Comparison of ENCODE assay signal across 27 mouse cellular contexts in genomic region chr15:89138046-89138405, GRCm38 (mm10). TPM values are rescaled to one million over a fixed set of nuclear protein-coding genes. Genes with fewer than 3 reads are reported as not detected.
A peak's percentile ranks its signal among the peaks of the same experiment; 100 is the strongest.
DNase-seq lines count a peak whose midpoint lies in the region; ATAC-seq and TF ChIP-seq lines count a peak whose summit lies in the region.
"Had no signal": no experiment of that assay in that cellular context is flagged by ENCODE, and none has a peak within 500 bp of the region (broad histone marks: within the 10 kb centered on the region; RNA-seq: fewer than 3 reads in every experiment).

No protein-coding gene starts in this region.

- peak overlapping the region; percentile 99 for H3K27ac ChIP-seq in gastrocnemius, adult 2 months
- no peak overlapping the region for H3K27ac ChIP-seq in midbrain, embryonic 11.5 days (ENCODE audit: low read depth, low read length)
- H3K27ac ChIP-seq in midbrain, embryonic 10.5 days (replicated peaks) = no peak overlapping the region
- H3K27ac ChIP-seq: embryonic facial prominence, embryonic 13.5 days; forebrain, embryonic 12.5 days; hindbrain, embryonic 14.5 days; left cerebral cortex, adult 2 months; limb, embryonic 12.5 days; liver, embryonic 15.5 days; midbrain, embryonic 13.5 days had no signal

- no peaks in the 10 kb centered on the region; the same call in 1 of the 2 replicates for H3K27me3 ChIP-seq in midbrain, embryonic 11.5 days (ENCODE audit: control insufficient read depth, insufficient read depth, low read length)
- peaks cover 34% of the 10 kb centered on the region for H3K27me3 ChIP-seq in midbrain, embryonic 10.5 days (ENCODE audit: low read depth, poor library complexity, severe bottlenecking)

- WGBS in midbrain, embryonic 11.5 days = 84% methylated on average over 7 of the region's 7 CpGs
- WGBS in midbrain, embryonic 10.5 days = 89% methylated on average over 7 of the region's 7 CpGs

- ATAC-seq in midbrain, embryonic 11.5 days (ENCODE audit: low FRiP score) = no peak
- ATAC-seq: inflammation-experienced regulatory T-cells, adult 6 months; midbrain, embryonic 13.5 days had no signal

- peaks cover 19% of the 10 kb centered on the region for H3K4me1 ChIP-seq in midbrain, embryonic 11.5 days (ENCODE audit: control insufficient read depth, insufficient read depth, low read length)
- peaks cover 48% of the 10 kb centered on the region for H3K4me1 ChIP-seq in midbrain, embryonic 10.5 days

- H3K9ac ChIP-seq in midbrain, embryonic 11.5 days (ENCODE audit: low read length) = no peak overlapping the region
- H3K9ac ChIP-seq: embryonic facial prominence, embryonic 13.5 days; forebrain, embryonic 12.5 days; hindbrain, embryonic 14.5 days; limb, embryonic 12.5 days; liver, embryonic 15.5 days; lung, embryonic 14.5 days; midbrain, embryonic 13.5 days had no signal

- no peaks in the 10 kb centered on the region for H3K36me3 ChIP-seq in midbrain, embryonic 11.5 days (ENCODE audit: control insufficient read depth, insufficient read depth, low read length)
- H3K36me3 ChIP-seq in midbrain, embryonic 10.5 days = peaks cover 29% of the 10 kb centered on the region
- H3K36me3 ChIP-seq: embryonic facial prominence, embryonic 13.5 days; limb, embryonic 12.5 days; liver, embryonic 15.5 days had no signal

- DNase-seq in cerebellum, adult 11-12 months = peak; percentile 68
- no peak for DNase-seq in cerebellum, adult 11 months
- DNase-seq in gastrocnemius, adult 2 months = no peak
- DNase-seq in gastrocnemius, adult 18-20 months (ENCODE audit: low spot score) = no peak
- peak; percentile 69 for DNase-seq in midbrain, embryonic 11.5 days (ENCODE audit: low spot score, missing footprints)
- no peak for DNase-seq in midbrain, embryonic 10.5 days (ENCODE audit: low spot score)
- DNase-seq in layer of hippocampus, adult 9-10 months (ENCODE audit: low spot score) = no peak
- DNase-seq in kidney, postnatal 10 days = no peak
- DNase-seq: adrenal gland, adult 8-10 months; gastrocnemius, postnatal 25 days; heart, adult 18-20 months; kidney, adult 11 months; kidney, postnatal 25 days; lung, embryonic 14.5 days; thymus, adult 2 months; thymus, postnatal 36 days had no signal

- intact Hi-C loops in gastrocnemius, adult 2 months (cut with DNase I) = no loop called here

- H3K4me2 ChIP-seq in midbrain, embryonic 11.5 days = no peak overlapping the region
- H3K4me2 ChIP-seq: embryonic facial prominence, embryonic 13.5 days; forebrain, embryonic 12.5 days; hindbrain, embryonic 14.5 days; limb, embryonic 12.5 days; liver, embryonic 15.5 days; lung, embryonic 14.5 days; midbrain, embryonic 13.5 days had no signal

- H3K9me3 ChIP-seq in midbrain, embryonic 11.5 days (ENCODE audit: control insufficient read depth, low read length) = no peaks in the 10 kb centered on the region
- H3K9me3 ChIP-seq in midbrain, embryonic 10.5 days (replicated peaks) = no peaks in the 10 kb centered on the region
- H3K9me3 ChIP-seq: embryonic facial prominence, embryonic 13.5 days; forebrain, embryonic 12.5 days; limb, embryonic 12.5 days; liver, embryonic 15.5 days; midbrain, embryonic 13.5 days had no signal

- no peak for TF ChIP-seq CTCF in gastrocnemius, adult 2 months (IDR thresholded peaks at IDR 0.05)

- peak overlapping the region; percentile 96 for H3K4me3 ChIP-seq in gastrocnemius, adult 2 months
- H3K4me3 ChIP-seq in midbrain, embryonic 11.5 days (ENCODE audit: low read depth, low read length) = no peak overlapping the region
- H3K4me3 ChIP-seq in midbrain, embryonic 10.5 days = no peak overlapping the region
- H3K4me3 ChIP-seq: embryonic facial prominence, embryonic 13.5 days; erythroblast, embryonic 14.5 days; forebrain, embryonic 12.5 days; left cerebral cortex, adult 2 months; limb, embryonic 12.5 days; liver, embryonic 15.5 days; midbrain, embryonic 13.5 days had no signal

RNA-seq across cellular contexts. Expression of gene Mapk12, which starts 2.5 kb away (rescaled TPM):
- 100 to 1,000 TPM; 128 TPM for total RNA-seq in gastrocnemius, adult 2 months (2021)
- 100 to 1,000 TPM; 142 to 145 TPM for total RNA-seq in gastrocnemius, adult 18-20 months (2021)
- polyA plus RNA-seq in midbrain, embryonic 11.5 days (2014; fragmentation: Nextera tagmentation; extraction: Ambion mirVana) = 21.3 and 27.0 TPM in 2 replicates
- 31.8 and 36.7 TPM in 2 replicates for polyA plus RNA-seq in midbrain, embryonic 10.5 days (2016; fragmentation: Nextera tagmentation; extraction: Ambion mirVana)
- total RNA-seq: common myeloid progenitor, adult 5-6 weeks had no signal

RNA-seq across cellular contexts. Expression of gene Hdac10, which starts 9.5 kb away (rescaled TPM):
- 1 to 10 TPM; 5.9 to 6.4 TPM for total RNA-seq in gastrocnemius, adult 2 months (2021)
- 1 to 10 TPM; 5.7 to 5.9 TPM for total RNA-seq in gastrocnemius, adult 18-20 months (2021)
- 11.6 and 13.6 TPM in 2 replicates for polyA plus RNA-seq in midbrain, embryonic 11.5 days (2014; fragmentation: Nextera tagmentation; extraction: Ambion mirVana)
- 18.7 and 20.3 TPM in 2 replicates for polyA plus RNA-seq in midbrain, embryonic 10.5 days (2016; fragmentation: Nextera tagmentation; extraction: Ambion mirVana)

RNA-seq across cellular contexts. Expression of gene Mapk11, which starts 11.4 kb away (rescaled TPM):
- 1 to 10 TPM; 1.0 to 1.1 TPM for total RNA-seq in gastrocnemius, adult 2 months (2021)
- 1 to 10 TPM in 1 of 2 experiments, under 1 TPM in 1; 0.89 to 1.9 TPM for total RNA-seq in gastrocnemius, adult 18-20 months (2021)
- 34.9 and 40.6 TPM in 2 replicates for polyA plus RNA-seq in midbrain, embryonic 11.5 days (2014; fragmentation: Nextera tagmentation; extraction: Ambion mirVana)
- polyA plus RNA-seq in midbrain, embryonic 10.5 days (2016; fragmentation: Nextera tagmentation; extraction: Ambion mirVana) = 38.8 and 47.4 TPM in 2 replicates
- total RNA-seq: megakaryocyte progenitor cell, adult 5-6 weeks had no signal
- polyA plus RNA-seq: erythroblast, embryonic 14.5 days had no signal

RNA-seq across cellular contexts. Expression of gene Tubgcp6, which starts 15.1 kb away (rescaled TPM):
- total RNA-seq in gastrocnemius, adult 2 months (2021) = 1 to 10 TPM; 6.8 to 8.4 TPM
- total RNA-seq in gastrocnemius, adult 18-20 months (2021) = 1 to 10 TPM; 6.9 to 8.4 TPM
- polyA plus RNA-seq in midbrain, embryonic 11.5 days (2014; fragmentation: Nextera tagmentation; extraction: Ambion mirVana) = 14.9 and 16.8 TPM in 2 replicates
- polyA plus RNA-seq in midbrain, embryonic 10.5 days (2016; fragmentation: Nextera tagmentation; extraction: Ambion mirVana) = 24.7 and 25.6 TPM in 2 replicates

RNA-seq across cellular contexts. Expression of gene Plxnb2, which starts 42.6 kb away (rescaled TPM):
- total RNA-seq in gastrocnemius, adult 2 months (2021) = 1 to 10 TPM; 8.3 to 8.7 TPM
- total RNA-seq in gastrocnemius, adult 18-20 months (2021) = 1 to 10 TPM; 4.0 to 8.2 TPM
- 97.5 and 115 TPM in 2 replicates for polyA plus RNA-seq in midbrain, embryonic 11.5 days (2014; fragmentation: Nextera tagmentation; extraction: Ambion mirVana)
- 130 and 144 TPM in 2 replicates for polyA plus RNA-seq in midbrain, embryonic 10.5 days (2016; fragmentation: Nextera tagmentation; extraction: Ambion mirVana)

Comparison
In these comparisons a context has a peak if more than half of its experiments do, and no peak if none do; other contexts are left out.
1. DNase-seq: peak in cerebellum, adult 11-12 months (single experiment) and midbrain, embryonic 11.5 days (single experiment); none in cerebellum, adult 11 months (single experiment), gastrocnemius, adult 2 months (single experiment), gastrocnemius, adult 18-20 months (single experiment), midbrain, embryonic 10.5 days (single experiment), layer of hippocampus, adult 9-10 months (single experiment) and kidney, postnatal 10 days (single experiment).